Mouse (Mus musculus) heart, postnatal 0 days (tissue): ENCODE data around the gene Col5a1.

Experiments used
- CTCF ChIP-seq: IDR thresholded peaks from 2 replicates; pipeline ENCODE4 v1.5.1; 2016; ENCODE audit warnings: antibody characterized with exemption, control low read depth, low read depth
- EP300 ChIP-seq: IDR thresholded peaks from 2 replicates; pipeline ENCODE4 v1.6.1; 2016; ENCODE audit warnings: antibody characterized with exemption, low read depth

- TF ChIP-seq CTCF, result no peak
- TF ChIP-seq EP300, result no peak
These were observed 2.6 kb downstream of the Col5a1 start for GRCm38 (mm10) chr2:27888603-27889545.
